Mouse (Mus musculus) forebrain, embryonic 15.5 days (tissue): Measurements from ENCODE around the gene Vegfd. TPM values are rescaled to one million over a fixed set of nuclear protein-coding genes. Genes with fewer than 3 reads are reported as not detected.

Experiments
- ATAC-seq: fragments of 200-750 bp; cut with Nextera tagmentation; replicated peaks from 2 replicates; pipeline ENCODE4 v1.8.0; 2017; ENCODE audit warnings: mild to moderate bottlenecking, moderate TSS enrichment, moderate library complexity
- H3K27ac ChIP-seq: fragments of 300-500 bp; sonication (generic); replicated peaks from 2 replicates; pipeline ENCODE4 v1.5.1; 2015; ENCODE audit warnings: mild to moderate bottlenecking, inconsistent platforms
- H3K27me3 ChIP-seq: fragments of 300-500 bp; sonication (generic); 2 replicates; pipeline ENCODE4 v1.6.1; 2015; ENCODE audit warnings: inconsistent platforms
- H3K36me3 ChIP-seq: fragments of 300-500 bp; sonication (generic); 2 replicates; pipeline ENCODE4 v1.6.1; 2015; ENCODE audit warnings: mild to moderate bottlenecking, inconsistent platforms
- H3K4me1 ChIP-seq: fragments of 300-500 bp; sonication (generic); 2 replicates; pipeline ENCODE4 v1.6.1; 2015; ENCODE audit warnings: inconsistent platforms
- H3K4me2 ChIP-seq: fragments of 300-500 bp; sonication (generic); replicated peaks from 2 replicates; pipeline ENCODE4 v1.6.1; 2015; ENCODE audit warnings: mild to moderate bottlenecking, inconsistent platforms
- H3K4me3 ChIP-seq: fragments of 300-500 bp; sonication (generic); 2 replicates; pipeline ENCODE4 v1.5.1; 2015; ENCODE audit warnings: mild to moderate bottlenecking, inconsistent platforms
- H3K9ac ChIP-seq: fragments of 300-500 bp; sonication (generic); replicated peaks from 2 replicates; pipeline ENCODE4 v1.6.1; 2015; ENCODE audit warnings: mild to moderate bottlenecking, inconsistent platforms
- H3K9me3 ChIP-seq: fragments of 300-500 bp; sonication (generic); 2 replicates; pipeline ENCODE4 v1.6.1; 2016; ENCODE audit warnings: inconsistent platforms
- WGBS: fragments of 180-500 bp; shearing (Covaris S2); methylation state at CpG from one replicate; pipeline ENCODE4 v1.1.7; 2015; ENCODE audit warnings: mixed read lengths; 5-methylcytosine and 5-hydroxymethylcytosine counted together
- polyA plus RNA-seq: library from polyadenylated mRNA; unstranded; fragments of >200 nt; fragmentation: Nextera tagmentation; extraction: Ambion mirVana; gene quantifications from 2 replicates; pipeline ENCODE4 v1.2.1, GENCODE M21; 2015

Gene Vegfd
- polyA plus RNA-seq: 0.52 and 0.95 TPM in 2 replicates

DNA sequence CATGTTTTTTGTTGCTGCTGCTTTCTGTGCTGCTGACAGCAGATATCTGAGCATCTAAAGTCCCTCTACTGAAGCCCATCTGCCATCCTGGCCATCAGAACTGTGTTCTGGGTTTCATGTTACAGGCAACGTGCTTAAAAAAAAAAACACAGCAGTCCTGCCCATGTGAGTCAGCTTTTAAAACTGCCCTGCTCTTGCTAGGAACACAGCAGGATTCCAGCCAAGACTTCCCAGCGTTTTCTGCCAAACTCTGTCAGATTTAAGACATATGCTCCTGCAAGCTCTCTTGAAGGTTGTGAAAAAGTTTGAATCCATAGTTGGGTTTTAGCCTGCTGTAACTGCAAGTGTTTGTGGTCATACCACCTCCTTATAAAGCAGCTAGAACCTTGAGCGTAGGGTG is at the start of gene Vegfd:
Gene Vegfd, plus strand, starts transcription at position 298 of the 400 bp plus-strand sequence.
- no peak within 1 kb of the TSS for H3K4me2 ChIP-seq
- no peaks in the 10 kb centered on the region for H3K36me3 ChIP-seq
- no peaks in the 10 kb centered on the region for H3K27me3 ChIP-seq
- no peak within 1 kb of the TSS for H3K4me3 ChIP-seq
- H3K9ac ChIP-seq: no peak within 1 kb of the TSS
- H3K9me3 ChIP-seq: no peaks in the 10 kb centered on the region
- H3K4me1 ChIP-seq: no peaks in the 10 kb centered on the region
- ATAC-seq: 0 out of 2 replicates have a peak, but pooled peaks have one; percentile 46
- H3K27ac ChIP-seq: no peak within 1 kb of the TSS
- WGBS: 30% methylated on average over 3 of the region's 3 CpGs

DNA sequence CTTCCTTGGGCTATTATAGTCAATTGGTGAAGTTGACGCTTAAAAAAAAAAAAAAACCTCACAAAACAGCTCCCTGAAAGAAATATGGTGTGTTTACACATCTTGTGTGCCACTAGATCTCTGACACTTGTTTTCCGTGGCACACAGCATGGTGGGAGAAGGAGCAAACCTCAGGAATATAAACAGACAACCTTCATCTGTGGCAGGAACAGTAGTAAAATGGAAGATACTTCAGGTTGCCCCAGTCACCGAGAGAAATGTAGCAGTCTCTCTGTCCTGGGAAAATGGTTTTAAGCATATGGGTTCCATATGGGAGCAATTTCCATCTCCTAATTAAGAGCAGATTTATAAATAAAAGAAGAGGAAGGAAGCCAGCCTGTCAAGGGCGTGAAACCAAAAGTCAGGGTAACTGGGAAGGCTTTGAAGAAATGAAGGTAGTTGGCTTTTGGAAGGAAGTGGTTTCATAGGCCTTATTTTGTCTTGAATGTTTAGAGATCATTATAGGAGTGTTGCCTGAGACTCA is 49.7 kb upstream of the Vegfd start:
- Histone ChIP-seq H3K9me3 (no peaks in the 10 kb centered on the region), H3K27ac (peak overlapping the region; percentile 52), H3K36me3 (no peaks in the 10 kb centered on the region), H3K27me3 (no peaks in the 10 kb centered on the region), H3K4me1 (no peaks in the 10 kb centered on the region), H3K9ac (no peak overlapping the region), H3K4me3 (no peak overlapping the region), H3K4me2 (no peak overlapping the region)
- WGBS: 59% methylated on average over 4 of the region's 4 CpGs
- ATAC-seq: peak; percentile 57

DNA sequence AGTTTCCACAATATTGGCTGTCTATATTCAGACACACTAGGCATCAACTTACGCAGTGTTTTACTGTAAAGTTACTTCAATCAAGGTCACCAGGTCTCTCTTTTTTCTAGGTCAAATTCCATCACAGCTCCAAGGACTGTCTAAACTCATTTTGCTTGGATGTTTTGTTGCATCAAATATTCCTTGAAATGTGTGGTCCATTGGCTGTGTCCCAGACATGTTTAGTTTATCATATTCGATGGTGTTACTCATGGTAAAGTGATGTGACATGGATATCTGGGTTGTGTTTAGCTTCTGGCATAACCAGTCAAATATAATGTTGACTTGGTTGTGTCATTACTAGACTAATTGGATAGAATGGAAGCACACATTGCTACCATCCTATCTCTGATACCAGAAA is 42.8 kb upstream of the Vegfd start:
- H3K4me2 ChIP-seq: no peak overlapping the region
- H3K36me3 ChIP-seq: no peaks in the 10 kb centered on the region
- H3K4me3 ChIP-seq: no peak overlapping the region
- ATAC-seq: no peak
- no peaks in the 10 kb centered on the region for H3K4me1 ChIP-seq
- 84% methylated on average over 2 of the region's 2 CpGs for WGBS
- H3K9ac ChIP-seq: no peak overlapping the region
- H3K9me3 ChIP-seq: no peaks in the 10 kb centered on the region
- no peak overlapping the region for H3K27ac ChIP-seq
- no peaks in the 10 kb centered on the region for H3K27me3 ChIP-seq

- WGBS: 81% methylated on average over 3 of the region's 3 CpGs
- no peak overlapping the region for H3K4me2 ChIP-seq
- H3K27ac ChIP-seq: no peak overlapping the region
- no peaks in the 10 kb centered on the region for H3K27me3 ChIP-seq
- H3K4me1 ChIP-seq: no peaks in the 10 kb centered on the region
- no peak overlapping the region for H3K4me3 ChIP-seq
- H3K36me3 ChIP-seq: no peaks in the 10 kb centered on the region
- H3K9ac ChIP-seq: no peak overlapping the region
- no peak for ATAC-seq
- no peaks in the 10 kb centered on the region for H3K9me3 ChIP-seq
Observed at GRCm38 (mm10) chrX:164330766-164331165, 42.4 kb upstream of the Vegfd start.

- Histone ChIP-seq H3K9ac (no peak overlapping the region), H3K36me3 (no peaks in the 10 kb centered on the region), H3K4me2 (no peak overlapping the region), H3K4me3 (no peak overlapping the region), H3K4me1 (no peaks in the 10 kb centered on the region), H3K27ac (no peak overlapping the region), H3K9me3 (no peaks in the 10 kb centered on the region), H3K27me3 (no peaks in the 10 kb centered on the region)
- ATAC-seq: no peak
- WGBS: 94% methylated on average over 4 of the region's 4 CpGs
Observed at GRCm38 (mm10) chrX:164338591-164338990, 34.6 kb upstream of the Vegfd start.

GRCm38 (mm10) chrX:164345359-164345938 is 27.7 kb upstream of the Vegfd start:
- H3K27ac ChIP-seq: no peak overlapping the region
- H3K36me3 ChIP-seq: no peaks in the 10 kb centered on the region
- no peaks in the 10 kb centered on the region for H3K27me3 ChIP-seq
- no peak overlapping the region for H3K4me3 ChIP-seq
- no peaks in the 10 kb centered on the region for H3K4me1 ChIP-seq
- no peak overlapping the region for H3K9ac ChIP-seq
- no peak for ATAC-seq
- no peaks in the 10 kb centered on the region for H3K9me3 ChIP-seq
- H3K4me2 ChIP-seq: no peak overlapping the region
- WGBS: 93% methylated on average over 4 of the region's 4 CpGs

- Histone ChIP-seq H3K36me3 (no peaks in the 10 kb centered on the region), H3K9ac (no peak overlapping the region), H3K27ac (no peak overlapping the region), H3K4me2 (no peak overlapping the region), H3K9me3 (no peaks in the 10 kb centered on the region), H3K27me3 (no peaks in the 10 kb centered on the region), H3K4me3 (no peak overlapping the region), H3K4me1 (no peaks in the 10 kb centered on the region)
- ATAC-seq: no peak
- 78% methylated on average over 3 of the region's 3 CpGs for WGBS
Observed at GRCm38 (mm10) chrX:164348937-164349336, 24.2 kb upstream of the Vegfd start.

GRCm38 (mm10) chrX:164365153-164365865 is 7.9 kb upstream of the Vegfd start:
- Histone ChIP-seq H3K27ac (no peak overlapping the region), H3K4me3 (no peak overlapping the region), H3K9ac (no peak overlapping the region), H3K4me2 (no peak overlapping the region), H3K27me3 (no peaks in the 10 kb centered on the region), H3K9me3 (no peaks in the 10 kb centered on the region), H3K36me3 (no peaks in the 10 kb centered on the region), H3K4me1 (no peaks in the 10 kb centered on the region)
- ATAC-seq: no peak
- whole genome bisulfite sequencing: 89% methylated on average over 4 of the region's 4 CpGs

DNA sequence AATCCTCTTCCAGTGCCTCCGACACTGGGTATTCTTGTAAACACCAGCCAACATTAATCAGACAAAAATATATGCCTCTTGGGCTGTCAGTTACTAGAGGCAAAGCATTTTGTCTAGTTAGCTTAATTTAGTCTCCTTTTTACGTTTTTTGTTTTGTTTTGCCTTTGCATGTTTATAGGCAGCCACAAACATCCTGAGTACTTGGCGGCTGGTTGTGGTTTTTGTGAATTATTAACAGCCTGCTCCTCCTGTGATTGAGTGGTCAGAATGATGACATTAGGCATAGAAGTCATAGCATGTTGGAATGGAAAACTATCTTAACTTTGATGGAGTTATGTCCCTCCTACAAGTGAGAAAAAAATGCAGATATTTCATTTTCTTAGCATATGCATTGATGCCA is 2.6 kb upstream of the Vegfd start:
- ATAC-seq: no peak
- Histone ChIP-seq H3K9ac (no peak overlapping the region), H3K4me1 (no peaks in the 10 kb centered on the region), H3K36me3 (no peaks in the 10 kb centered on the region), H3K9me3 (no peaks in the 10 kb centered on the region), H3K4me3 (no peak overlapping the region), H3K4me2 (no peak overlapping the region), H3K27me3 (no peaks in the 10 kb centered on the region), H3K27ac (no peak overlapping the region)
- WGBS: 83% methylated on average over 3 of the region's 3 CpGs

DNA sequence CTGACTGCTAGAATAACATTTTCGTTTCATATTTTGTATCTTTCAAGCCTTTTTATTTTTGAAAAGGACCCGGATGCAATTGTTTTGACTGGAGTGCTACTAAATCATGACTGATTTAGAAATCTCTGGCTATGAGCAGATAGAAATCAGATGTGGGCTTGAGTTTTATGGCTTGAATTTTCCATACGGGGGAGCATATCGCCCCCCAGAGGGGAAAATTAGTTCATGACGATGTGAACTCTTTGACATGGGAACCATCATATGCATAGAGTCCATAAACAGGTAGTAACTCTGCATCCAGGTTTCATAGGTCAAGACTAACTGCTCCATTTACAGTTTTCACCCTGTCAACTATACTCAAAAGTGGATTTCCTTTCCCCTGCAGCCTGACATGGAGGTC is 1.4 kb downstream of the Vegfd start:
- H3K27me3 ChIP-seq: no peaks in the 10 kb centered on the region
- WGBS: 60% methylated on average over 5 of the region's 5 CpGs
- no peak overlapping the region for H3K9ac ChIP-seq
- no peaks in the 10 kb centered on the region for H3K9me3 ChIP-seq
- H3K4me3 ChIP-seq: no peak overlapping the region
- no peak overlapping the region for H3K27ac ChIP-seq
- no peaks in the 10 kb centered on the region for H3K4me1 ChIP-seq
- no peaks in the 10 kb centered on the region for H3K36me3 ChIP-seq
- no peak for ATAC-seq
- H3K4me2 ChIP-seq: no peak overlapping the region

GRCm38 (mm10) chrX:164379721-164380120 is 6.5 kb downstream of the Vegfd start:
- Histone ChIP-seq H3K4me3 (no peak overlapping the region), H3K27ac (no peak overlapping the region), H3K9ac (no peak overlapping the region), H3K36me3 (no peaks in the 10 kb centered on the region), H3K27me3 (no peaks in the 10 kb centered on the region), H3K4me2 (no peak overlapping the region), H3K4me1 (no peaks in the 10 kb centered on the region), H3K9me3 (no peaks in the 10 kb centered on the region)
- WGBS: 84% methylated on average over 4 of the region's 4 CpGs
- ATAC-seq: no peak

DNA sequence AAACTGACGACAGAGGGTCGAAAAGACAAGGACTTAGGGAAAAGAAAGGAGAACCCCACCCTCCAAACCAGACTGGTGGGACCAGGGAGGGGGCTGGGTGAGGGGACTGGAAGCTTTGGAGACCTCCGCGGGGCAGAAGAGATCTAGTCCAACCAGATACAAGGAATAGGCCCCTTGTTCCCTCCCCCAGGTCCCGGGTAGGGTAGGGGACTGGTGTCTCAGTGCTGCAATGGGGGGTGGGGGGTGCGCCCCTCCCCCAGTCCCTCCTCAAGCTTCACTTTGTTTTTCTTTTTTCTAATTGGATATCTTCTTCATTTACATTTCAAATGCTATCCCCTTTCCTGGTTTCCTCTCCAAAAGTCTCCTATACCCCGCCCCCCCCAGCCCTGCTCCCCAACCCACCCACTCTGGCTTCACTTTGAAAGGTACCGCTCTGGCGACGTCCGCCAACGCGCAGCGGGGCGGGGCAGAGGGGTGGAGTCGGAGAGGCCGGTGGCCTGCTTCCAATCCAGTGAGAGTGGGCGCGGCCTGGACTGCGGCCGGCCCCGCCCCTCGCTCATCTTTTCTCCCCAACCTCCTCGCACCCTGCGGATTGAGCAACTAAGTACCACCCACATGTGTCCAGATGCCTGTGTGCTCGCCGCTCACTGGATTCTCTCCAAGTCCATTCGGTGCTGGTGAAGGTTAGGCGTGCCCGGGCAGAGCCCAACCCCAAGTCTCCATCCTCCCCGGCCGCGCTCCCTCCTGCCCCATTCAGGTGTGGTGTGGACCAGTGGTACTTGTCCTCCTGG is 8.6 kb downstream of the Vegfd start:
- Histone ChIP-seq H3K9me3 (no peaks in the 10 kb centered on the region), H3K27ac (no peak overlapping the region), H3K27me3 (no peaks in the 10 kb centered on the region), H3K4me1 (no peaks in the 10 kb centered on the region), H3K9ac (peak overlapping the region; percentile 26; the same call in 1 of the 2 replicates), H3K36me3 (no peaks in the 10 kb centered on the region), H3K4me3 (peak overlapping the region; percentile 41), H3K4me2 (peak overlapping the region; percentile 67)
- 25% methylated on average over 32 of the region's 33 CpGs for WGBS
- ATAC-seq: peak; percentile 97
